Mouse (Mus musculus): Measurements from ENCODE around the gene Dlg2.
A peak's percentile ranks its signal among the peaks of the same experiment; 100 is the strongest.

The Dlg2 gene

GRCm38 (mm10) chr7:91955584-91955983, 1479.1 kb downstream of the Dlg2 start:
- no peak for DNase-seq

GRCm38 (mm10) chr7:91962956-91963355, 1486.5 kb downstream of the Dlg2 start:
- no peak for DNase-seq

GRCm38 (mm10) chr7:91972970-91973369, 1496.5 kb downstream of the Dlg2 start:
- DNase-seq, result no peak

GRCm38 (mm10) chr7:92003769-92004455, 1527.4 kb downstream of the Dlg2 start:
- no peak for DNase-seq

- no peak for DNase-seq
Measured at GRCm38 (mm10) chr7:92005681-92006425, 1529.4 kb downstream of the Dlg2 start.

- no peak for DNase-seq
Measured at GRCm38 (mm10) chr7:92008702-92009101, 1532.2 kb downstream of the Dlg2 start.

GRCm38 (mm10) chr7:92024928-92025327, 1548.5 kb downstream of the Dlg2 start:
- DNase-seq, result no peak

GRCm38 (mm10) chr7:92025465-92026056, 1549.1 kb downstream of the Dlg2 start:
- no peak for DNase-seq

GRCm38 (mm10) chr7:92027049-92027448, 1550.6 kb downstream of the Dlg2 start:
- peak; percentile 30 for DNase-seq

- no peak for DNase-seq
Measured at GRCm38 (mm10) chr7:92034256-92034655, 1557.8 kb downstream of the Dlg2 start.

- DNase-seq, result no peak
Measured at GRCm38 (mm10) chr7:92040187-92040586, 1563.7 kb downstream of the Dlg2 start.

GRCm38 (mm10) chr7:92040785-92041411, 1564.4 kb downstream of the Dlg2 start:
- DNase-seq, result no peak

GRCm38 (mm10) chr7:92044966-92045365, 1568.5 kb downstream of the Dlg2 start:
- no peak for DNase-seq

GRCm38 (mm10) chr7:92047271-92047670, 1570.8 kb downstream of the Dlg2 start:
- DNase-seq, result no peak

- no peak for DNase-seq
Measured at GRCm38 (mm10) chr7:92048876-92049275, 1572.4 kb downstream of the Dlg2 start.

- no peak for DNase-seq
Measured at GRCm38 (mm10) chr7:92066851-92067250, 1590.4 kb downstream of the Dlg2 start.

GRCm38 (mm10) chr7:92087429-92087828, 1611.0 kb downstream of the Dlg2 start:
- DNase-seq, result no peak

GRCm38 (mm10) chr7:92093860-92094259, 1617.4 kb downstream of the Dlg2 start:
- DNase-seq, result peak; percentile 62

- peak; percentile 31 for DNase-seq
Measured at GRCm38 (mm10) chr7:92095198-92095597, 1618.7 kb downstream of the Dlg2 start.

- no peak for DNase-seq
Measured at GRCm38 (mm10) chr7:92100847-92101246, 1624.4 kb downstream of the Dlg2 start.

GRCm38 (mm10) chr7:92102892-92103543, 1626.5 kb downstream of the Dlg2 start:
- DNase-seq, result peak; percentile 42

GRCm38 (mm10) chr7:92105477-92105876, 1629.0 kb downstream of the Dlg2 start:
- no peak for DNase-seq

GRCm38 (mm10) chr7:92105956-92106355, 1629.5 kb downstream of the Dlg2 start:
- DNase-seq, result no peak

Measured in right cerebral cortex, postnatal 25 days (tissue).